Mouse (Mus musculus): Measurements from ENCODE around the gene Asic2. TPM values are rescaled to one million over a fixed set of nuclear protein-coding genes. Genes with fewer than 3 reads are reported as not detected.
A peak's percentile ranks its signal among the peaks of the same experiment; 100 is the strongest.

Gene Asic2
- polyA plus RNA-seq, 1 experiment from 2014 or later: 2.6 TPM

GRCm38 (mm10) chr11:81647828-81648227, 320.4 kb downstream of the Asic2 start:
- Histone ChIP-seq H3K27me3 (ENCODE audit: insufficient read depth, poor library complexity, severe bottlenecking) (no peaks in the 10 kb centered on the region), H3K4me1 (replicated peaks) (peaks cover 13% of the 10 kb centered on the region), H3K36me3 (no peaks in the 10 kb centered on the region), H3K4me3 (no peak overlapping the region), H3K27ac (peak overlapping the region; percentile 29; the same call in 1 of the 2 replicates), H3K9me3 (no peaks in the 10 kb centered on the region)
- DNase-seq (ENCODE audit: low spot score): no peak
- WGBS: 50% methylated on average over 4 of the region's 4 CpGs

- no peaks in the 10 kb centered on the region for H3K36me3 ChIP-seq
- H3K9me3 ChIP-seq: no peaks in the 10 kb centered on the region
- H3K4me1 ChIP-seq (replicated peaks): peaks cover 13% of the 10 kb centered on the region
- DNase-seq (ENCODE audit: low spot score): no peak
- WGBS: 85% methylated on average over 3 of the region's 3 CpGs
- no peaks in the 10 kb centered on the region for H3K27me3 ChIP-seq (ENCODE audit: insufficient read depth, poor library complexity, severe bottlenecking)
- H3K4me3 ChIP-seq: no peak overlapping the region
- no peak overlapping the region for H3K27ac ChIP-seq
Observed at GRCm38 (mm10) chr11:81645549-81645948, 322.7 kb downstream of the Asic2 start.

- Histone ChIP-seq H3K4me1 (replicated peaks) (peaks cover 9% of the 10 kb centered on the region; the same call in 1 of the 2 replicates), H3K27me3 (ENCODE audit: insufficient read depth, poor library complexity, severe bottlenecking) (no peaks in the 10 kb centered on the region), H3K4me3 (no peak overlapping the region), H3K36me3 (no peaks in the 10 kb centered on the region), H3K27ac (no peak overlapping the region), H3K9me3 (no peaks in the 10 kb centered on the region)
- DNase-seq (ENCODE audit: low spot score): no peak
- 91% methylated on average over 9 of the region's 9 CpGs for WGBS
Observed at GRCm38 (mm10) chr11:81636356-81636755, 331.9 kb downstream of the Asic2 start.

- H3K27ac ChIP-seq: no peak overlapping the region
- no peaks in the 10 kb centered on the region for H3K9me3 ChIP-seq
- H3K27me3 ChIP-seq (ENCODE audit: insufficient read depth, poor library complexity, severe bottlenecking): no peaks in the 10 kb centered on the region
- H3K4me1 ChIP-seq (replicated peaks): peaks cover 9% of the 10 kb centered on the region; the same call in 1 of the 2 replicates
- H3K36me3 ChIP-seq: no peaks in the 10 kb centered on the region
- DNase-seq (ENCODE audit: low spot score): peak; percentile 63
- WGBS: 62% methylated on average over 25 of the region's 25 CpGs
- H3K4me3 ChIP-seq: no peak overlapping the region
Observed at GRCm38 (mm10) chr11:81634360-81635350, 333.6 kb downstream of the Asic2 start.

- 68% methylated on average over 4 of the region's 4 CpGs for WGBS
- DNase-seq (ENCODE audit: low spot score): no peak
- no peaks in the 10 kb centered on the region for H3K27me3 ChIP-seq (ENCODE audit: insufficient read depth, poor library complexity, severe bottlenecking)
- no peak overlapping the region for H3K27ac ChIP-seq
- H3K36me3 ChIP-seq: no peaks in the 10 kb centered on the region
- no peaks in the 10 kb centered on the region for H3K9me3 ChIP-seq
- no peaks in the 10 kb centered on the region for H3K4me1 ChIP-seq (replicated peaks)
- no peak overlapping the region for H3K4me3 ChIP-seq
Observed at GRCm38 (mm10) chr11:81625199-81625598, 343.1 kb downstream of the Asic2 start.

GRCm38 (mm10) chr11:81620516-81620915, 347.7 kb downstream of the Asic2 start:
- Histone ChIP-seq H3K4me3 (no peak overlapping the region), H3K27ac (no peak overlapping the region)
- no peak for DNase-seq (ENCODE audit: low spot score)

GRCm38 (mm10) chr11:81616437-81616836, 351.8 kb downstream of the Asic2 start:
- H3K9me3 ChIP-seq: no peaks in the 10 kb centered on the region
- DNase-seq (ENCODE audit: low spot score): no peak
- WGBS: 80% methylated on average over 8 of the region's 8 CpGs
- no peak overlapping the region for H3K4me3 ChIP-seq
- H3K27me3 ChIP-seq (ENCODE audit: insufficient read depth, poor library complexity, severe bottlenecking): peaks cover 17% of the 10 kb centered on the region
- H3K4me1 ChIP-seq (replicated peaks): peaks cover 24% of the 10 kb centered on the region
- H3K36me3 ChIP-seq: no peaks in the 10 kb centered on the region
- no peak overlapping the region for H3K27ac ChIP-seq

More at GRCm38 (mm10) chr11:81620516-81620915, 347.7 kb downstream of the Asic2 start:
- Histone ChIP-seq H3K9me3 (no peaks in the 10 kb centered on the region), H3K4me1 (replicated peaks) (no peaks in the 10 kb centered on the region), H3K36me3 (no peaks in the 10 kb centered on the region), H3K27me3 (ENCODE audit: insufficient read depth, poor library complexity, severe bottlenecking) (0 out of 2 replicates have a peak, but pooled peaks cover 1% of the 10 kb centered on the region)
- 75% methylated on average over 6 of the region's 6 CpGs for WGBS

- H3K36me3 ChIP-seq: no peaks in the 10 kb centered on the region
- 33% methylated on average over 10 of the region's 10 CpGs for WGBS
- peaks cover 30% of the 10 kb centered on the region for H3K27me3 ChIP-seq (ENCODE audit: insufficient read depth, poor library complexity, severe bottlenecking)
- no peak for DNase-seq (ENCODE audit: low spot score)
- no peaks in the 10 kb centered on the region for H3K9me3 ChIP-seq
- peaks cover 24% of the 10 kb centered on the region for H3K4me1 ChIP-seq (replicated peaks)
- peak overlapping the region; percentile 51 for H3K4me3 ChIP-seq
- peak overlapping the region; percentile 86 for H3K27ac ChIP-seq
Observed at GRCm38 (mm10) chr11:81613869-81614620, 354.2 kb downstream of the Asic2 start.

GRCm38 (mm10) chr11:81612798-81613540, 355.3 kb downstream of the Asic2 start:
- DNase-seq (ENCODE audit: low spot score): peak; percentile 86
- H3K4me3 ChIP-seq: peak overlapping the region; percentile 51
- under 1% methylated on average over 17 of the region's 17 CpGs for WGBS

GRCm38 (mm10) chr11:81611948-81612797, 356.1 kb downstream of the Asic2 start:
- WGBS: 9% methylated on average over 20 of the region's 20 CpGs
- peak; percentile 54 for DNase-seq (ENCODE audit: low spot score)

More at GRCm38 (mm10) chr11:81612798-81613540, 355.3 kb downstream of the Asic2 start:
- Histone ChIP-seq H3K36me3 (no peaks in the 10 kb centered on the region), H3K9me3 (no peaks in the 10 kb centered on the region), H3K27me3 (ENCODE audit: insufficient read depth, poor library complexity, severe bottlenecking) (peaks cover 30% of the 10 kb centered on the region), H3K4me1 (replicated peaks) (peaks cover 24% of the 10 kb centered on the region), H3K27ac (peak overlapping the region; percentile 86)

GRCm38 (mm10) chr11:81610506-81610905, 357.8 kb downstream of the Asic2 start:
- Histone ChIP-seq H3K36me3 (no peaks in the 10 kb centered on the region), H3K27ac (no peak overlapping the region), H3K4me1 (replicated peaks) (peaks cover 24% of the 10 kb centered on the region), H3K4me3 (no peak overlapping the region), H3K9me3 (no peaks in the 10 kb centered on the region), H3K27me3 (ENCODE audit: insufficient read depth, poor library complexity, severe bottlenecking) (peaks cover 28% of the 10 kb centered on the region)
- WGBS: 82% methylated on average over 5 of the region's 5 CpGs
- DNase-seq (ENCODE audit: low spot score): no peak

More at GRCm38 (mm10) chr11:81611948-81612797, 356.1 kb downstream of the Asic2 start:
- Histone ChIP-seq H3K9me3 (no peaks in the 10 kb centered on the region), H3K36me3 (no peaks in the 10 kb centered on the region), H3K4me1 (replicated peaks) (peaks cover 24% of the 10 kb centered on the region), H3K27me3 (ENCODE audit: insufficient read depth, poor library complexity, severe bottlenecking) (peaks cover 30% of the 10 kb centered on the region), H3K27ac (peak overlapping the region; percentile 86), H3K4me3 (peak overlapping the region; percentile 51)

Data from hindbrain, embryonic 10.5 days (tissue).